Mouse (Mus musculus) B cell, adult 2 months (primary cell): ENCODE measurements around the gene Lztfl1.
A peak's percentile ranks its signal among the peaks of the same experiment; 100 is the strongest.
"Not testable (repeated sequence)": the region's sequence is repeated elsewhere in the genome, so short reads cannot be mapped to it uniquely, and the experiment has no call there.

Experiments
- DNase-seq, 2 experiments: peaks; one replicate each; pipeline ENCODE4 v3.0.0; 2022

The Lztfl1 gene

DNA sequence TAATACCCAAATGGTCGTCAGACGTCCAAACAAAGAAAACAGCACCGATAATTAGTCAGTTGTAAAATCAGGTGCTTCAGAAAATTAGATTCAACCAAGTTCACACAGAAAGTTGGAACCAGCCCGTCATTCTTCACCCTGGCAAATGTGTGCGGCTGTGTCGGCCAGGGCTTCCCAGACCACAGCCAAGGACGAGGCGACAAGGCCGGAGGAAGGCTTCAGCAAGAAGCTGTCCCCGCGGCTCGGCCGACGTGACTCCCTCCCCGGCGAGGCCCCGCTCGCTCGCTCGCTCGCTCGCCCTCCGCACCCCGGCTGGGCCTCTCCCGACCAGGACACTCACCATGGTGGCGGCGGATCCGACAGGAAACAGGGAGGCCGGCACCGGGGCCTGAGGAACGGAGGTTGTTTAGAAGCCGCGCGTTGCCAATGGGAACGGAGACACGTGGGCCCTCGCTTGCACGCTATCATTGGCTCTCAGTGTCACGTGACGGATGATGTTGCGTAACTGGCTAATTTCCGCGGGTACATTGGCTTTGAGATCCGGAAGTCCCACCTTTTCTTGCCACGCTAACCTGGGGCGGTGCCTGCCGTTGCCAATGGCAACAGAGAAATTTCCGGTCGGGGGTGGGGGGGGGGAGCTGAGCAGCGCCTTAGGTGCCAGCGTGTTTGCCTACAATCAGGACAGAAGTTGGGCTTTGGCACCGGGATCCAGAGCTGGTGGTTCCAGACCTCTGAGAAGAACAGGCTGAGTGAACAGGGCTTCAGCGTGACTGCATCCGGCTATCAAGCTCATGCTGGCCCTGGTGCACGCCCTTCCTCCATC is at the start of gene Lztfl1:
TSS of gene Lztfl1 (minus strand) at position 512 of the 823 bp plus-strand sequence.
- DNase-seq: peak; percentile 90 to 93

DNA sequence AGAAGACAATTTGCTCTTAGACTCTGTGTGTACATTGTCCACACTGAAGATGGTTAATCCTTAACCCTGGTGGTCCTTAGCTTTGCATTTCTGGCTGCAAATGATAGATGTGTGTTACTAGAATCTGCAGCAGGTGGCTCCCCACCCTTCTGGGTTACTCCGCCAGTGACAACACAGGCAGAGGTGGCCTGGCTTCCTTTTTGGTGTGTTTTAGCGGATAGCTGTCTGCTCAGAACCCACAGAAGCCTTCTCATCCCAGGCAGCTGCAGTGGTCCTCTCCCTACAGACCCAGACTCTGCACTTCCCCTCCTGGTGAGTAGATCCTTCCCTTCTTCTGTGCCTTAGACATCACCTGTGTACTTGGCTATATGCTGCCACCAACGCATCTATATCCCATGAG is 49.5 kb upstream of the Lztfl1 start:
- DNase-seq: no peak

DNA sequence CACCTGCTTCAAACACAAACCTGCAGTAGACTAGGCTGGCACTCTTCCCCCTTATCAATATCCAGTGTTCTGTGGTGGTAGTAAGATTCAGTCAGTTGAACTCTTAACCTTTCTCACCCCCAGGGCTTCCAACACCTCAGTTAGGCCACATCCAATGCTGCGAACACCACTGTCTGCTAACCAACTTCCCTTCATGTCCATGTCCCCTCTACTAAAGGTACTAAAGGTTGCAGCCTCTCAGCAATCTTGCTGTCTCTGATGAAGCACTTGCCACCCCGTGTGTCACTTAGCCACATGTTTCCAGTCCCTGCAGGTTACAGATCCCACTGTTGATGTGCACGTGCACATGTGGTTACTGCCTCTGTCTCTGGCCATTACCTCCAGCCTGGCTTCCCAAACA is 46.3 kb upstream of the Lztfl1 start:
- peak in 1 of 2 experiments; percentile 20 for DNase-seq

DNA sequence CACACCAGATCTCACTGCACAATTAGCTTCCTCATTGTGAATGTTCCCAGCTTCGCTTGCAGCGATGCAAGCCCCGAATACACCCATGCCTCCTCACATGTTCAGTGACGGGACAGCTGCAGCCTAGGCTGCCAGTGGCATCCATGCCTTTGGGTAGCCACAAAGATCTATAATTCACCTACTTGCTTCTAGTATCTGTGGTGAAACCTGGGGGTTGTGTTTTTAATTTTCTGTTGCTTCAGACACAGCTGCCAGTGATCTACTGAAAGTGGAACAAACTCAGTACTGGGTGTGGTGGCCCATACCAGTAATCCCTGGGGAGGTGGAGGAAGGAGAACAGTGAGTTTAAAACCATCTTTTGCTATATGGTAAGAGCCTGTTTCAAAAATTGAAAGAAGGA is 45.4 kb upstream of the Lztfl1 start:
- peak; percentile 69 to 71 for DNase-seq

DNA sequence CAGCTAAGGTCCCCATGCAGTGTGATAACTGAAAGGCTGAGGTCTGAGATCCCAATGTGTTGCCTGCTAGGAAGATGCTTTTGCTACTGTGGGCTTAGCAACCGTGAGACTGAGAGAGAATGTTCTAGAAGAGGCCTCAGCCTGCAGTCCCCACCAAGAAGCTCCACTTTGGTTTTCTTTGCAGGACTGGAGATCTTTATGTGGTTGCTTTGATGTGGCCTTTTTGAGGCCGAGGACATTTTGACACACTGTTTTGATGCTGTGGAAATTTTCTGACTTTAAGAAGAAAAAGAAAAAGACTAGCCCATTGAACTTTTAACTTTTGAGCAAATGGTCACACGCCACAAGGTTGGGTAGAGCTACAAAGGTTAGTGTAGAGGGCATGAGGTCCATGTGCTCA is 43.3 kb upstream of the Lztfl1 start:
- no peak for DNase-seq

DNA sequence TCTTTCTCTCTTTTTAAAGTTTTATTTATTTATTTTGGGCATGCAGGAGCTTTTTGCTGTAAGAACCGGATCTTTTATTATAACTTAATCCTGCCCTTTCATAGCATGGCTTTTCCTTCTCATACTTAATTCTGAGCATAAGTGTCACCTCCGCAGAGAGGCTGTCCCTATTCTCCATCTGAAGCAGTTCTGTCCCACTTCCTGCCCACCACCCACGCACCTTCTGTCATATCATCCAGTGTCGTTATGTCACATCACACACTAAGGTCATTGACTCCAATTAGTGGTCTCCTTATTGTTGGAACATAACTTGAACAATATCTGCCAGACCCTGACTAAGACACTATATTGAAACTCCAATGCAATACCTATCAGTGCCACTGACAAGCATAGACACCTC is 41.1 kb upstream of the Lztfl1 start:
- peak in 1 of 2 experiments; percentile 1 for DNase-seq

DNA sequence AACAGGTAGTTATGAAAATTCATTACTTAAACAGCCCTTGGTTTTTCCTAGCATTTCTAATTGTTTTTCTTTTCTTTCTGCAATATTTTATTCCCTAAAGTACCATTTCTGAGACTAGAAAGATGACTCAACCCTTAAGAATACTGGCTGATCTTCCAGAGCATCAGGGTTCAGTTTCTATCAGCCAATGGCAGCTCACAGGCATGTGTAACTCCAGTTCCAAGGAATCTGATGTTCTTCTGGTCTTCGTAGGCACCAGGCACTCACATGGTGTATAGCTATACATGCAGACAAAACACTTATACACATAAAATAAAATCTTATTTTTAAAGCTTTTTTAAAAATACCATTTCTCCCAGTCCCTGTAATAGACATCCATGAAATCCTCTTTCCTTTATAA is 40.7 kb upstream of the Lztfl1 start:
- DNase-seq: no peak

DNA sequence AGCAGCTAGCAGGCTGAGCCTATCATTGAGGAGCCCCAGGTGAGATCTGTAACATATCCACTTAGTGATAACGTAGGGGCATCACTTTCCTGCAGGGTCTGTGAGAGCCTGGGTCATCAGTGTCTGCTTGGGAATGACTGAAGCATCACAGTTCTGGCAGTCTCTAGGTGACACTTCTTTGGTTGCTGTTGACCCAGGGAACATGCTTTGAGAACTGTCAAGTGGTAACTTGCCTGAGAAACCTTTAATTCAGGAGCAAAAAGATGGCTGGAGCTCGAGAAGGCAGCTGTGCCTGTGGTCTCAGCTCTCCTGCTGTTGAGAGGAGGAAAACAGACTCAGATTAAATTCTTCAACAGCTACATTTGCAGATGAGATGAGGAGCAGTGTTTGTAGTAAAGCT is 39.8 kb upstream of the Lztfl1 start:
- peak in 1 of 2 experiments; percentile 0 for DNase-seq

DNA sequence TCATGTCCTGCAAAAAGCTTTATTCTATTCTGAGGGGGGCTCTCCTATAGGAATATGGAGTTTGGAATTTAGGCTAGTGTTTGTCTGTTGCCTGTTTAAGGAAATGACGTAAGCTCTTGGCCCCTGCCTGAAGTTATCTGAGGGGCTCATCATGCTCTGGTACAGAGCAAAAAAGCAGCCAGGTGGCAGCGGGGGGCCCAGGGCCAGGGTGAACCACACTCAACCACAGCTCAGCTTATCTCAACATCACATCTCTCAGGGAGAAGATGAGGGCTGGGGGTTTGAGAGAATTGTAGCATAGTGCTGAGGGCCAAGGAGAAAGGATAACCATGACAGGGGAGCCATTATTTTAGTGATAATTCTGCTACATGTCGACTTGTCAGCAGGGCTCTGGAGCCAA is 39.3 kb upstream of the Lztfl1 start:
- DNase-seq: peak in 1 of 2 experiments; percentile 1

DNA sequence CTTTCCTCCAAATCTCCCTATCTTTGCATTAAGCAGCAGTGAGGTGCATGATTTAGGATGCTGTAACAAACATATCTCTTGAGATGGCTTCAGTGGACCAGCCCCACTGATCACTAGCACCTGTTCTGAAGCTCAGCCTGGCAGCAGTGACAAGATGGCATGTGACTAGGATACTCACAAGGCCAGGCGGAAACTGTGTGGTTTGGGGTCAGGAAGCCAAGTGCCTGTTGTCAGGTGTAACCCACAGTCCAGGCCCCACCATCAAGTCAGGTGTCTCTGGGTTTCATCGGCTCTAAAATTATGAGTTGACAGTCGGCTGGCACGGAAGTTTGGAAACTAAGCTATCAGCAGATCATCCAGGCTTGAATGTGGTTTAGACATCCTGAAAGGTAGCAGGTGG is 36.8 kb upstream of the Lztfl1 start:
- DNase-seq: peak; percentile 85 to 90

DNA sequence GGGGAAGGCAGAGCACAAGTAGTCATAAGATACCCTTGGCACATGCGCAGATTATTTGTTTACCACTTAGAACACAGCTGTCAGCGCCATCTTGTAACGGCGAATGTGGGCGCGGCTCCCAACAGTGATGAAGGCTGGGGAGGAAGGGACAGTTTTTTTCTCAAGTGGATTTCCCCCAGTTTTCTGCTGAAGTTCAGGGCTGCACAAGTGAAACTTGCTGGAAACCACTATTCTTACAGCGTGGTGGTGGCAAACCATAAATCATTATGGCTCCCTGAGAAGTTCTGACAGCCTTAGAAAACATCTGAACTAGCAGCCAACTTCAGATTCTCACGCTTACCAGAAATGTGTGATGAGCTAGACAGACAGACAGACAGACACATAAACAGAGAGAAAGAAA is 32.2 kb upstream of the Lztfl1 start:
- DNase-seq: not testable (repeated sequence)

DNA sequence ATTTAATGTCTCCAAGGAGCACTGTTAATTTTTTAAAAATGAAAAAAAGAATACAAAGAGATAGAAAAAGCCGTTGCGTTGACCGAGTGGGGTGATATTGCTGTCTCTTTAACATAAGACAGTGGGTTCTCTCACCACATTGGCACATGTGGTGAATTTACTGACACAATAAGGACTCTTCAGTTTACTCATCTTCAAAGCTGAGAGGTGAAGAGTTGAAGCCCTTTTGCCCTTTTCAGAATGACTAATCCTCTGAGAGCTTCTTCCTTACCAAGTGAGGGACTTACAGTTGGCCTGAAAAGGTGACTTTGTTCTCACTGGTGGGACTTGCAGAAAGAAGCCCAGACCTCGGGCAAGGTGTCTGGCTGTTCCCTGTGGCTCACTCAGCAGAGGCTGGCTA is 23.3 kb upstream of the Lztfl1 start:
- no peak for DNase-seq

DNA sequence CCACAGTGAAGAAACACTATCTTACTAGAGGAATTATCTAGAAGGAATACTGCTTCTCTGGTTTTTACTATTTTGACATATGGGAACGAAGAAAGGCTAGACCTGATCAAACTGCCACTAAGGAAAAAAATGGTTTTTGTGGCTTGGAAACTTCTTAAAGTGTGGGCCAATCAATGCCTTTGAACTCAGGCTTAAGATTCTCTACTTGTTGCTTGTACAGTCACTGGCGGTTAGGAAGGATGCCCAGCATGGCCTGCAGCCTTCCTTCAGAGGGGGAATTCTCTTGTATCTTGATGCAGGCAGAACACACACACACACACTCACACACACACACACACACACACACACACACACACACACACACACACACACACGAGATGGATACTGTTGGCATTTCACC is 16.6 kb upstream of the Lztfl1 start:
- DNase-seq: no peak

DNA sequence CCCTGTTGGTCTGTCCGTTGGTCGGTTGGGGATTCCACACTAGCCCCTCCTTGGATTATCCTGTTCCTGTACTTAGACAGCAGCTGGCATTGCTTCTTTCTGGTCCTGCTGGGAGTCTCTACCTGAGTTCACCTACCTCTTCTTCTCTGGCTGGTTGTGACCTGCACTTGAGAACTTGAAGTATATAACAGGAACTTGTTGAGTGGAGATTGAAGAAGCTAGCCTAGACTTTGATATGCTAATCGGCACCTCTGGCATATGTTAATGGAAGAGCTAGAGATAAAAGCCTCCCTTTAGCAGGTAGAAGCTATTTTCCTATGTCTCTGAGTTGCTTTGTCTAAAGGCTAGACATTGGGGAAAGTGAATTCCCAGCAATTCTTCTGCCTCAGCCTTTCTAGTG is 13.8 kb upstream of the Lztfl1 start:
- no peak for DNase-seq

DNA sequence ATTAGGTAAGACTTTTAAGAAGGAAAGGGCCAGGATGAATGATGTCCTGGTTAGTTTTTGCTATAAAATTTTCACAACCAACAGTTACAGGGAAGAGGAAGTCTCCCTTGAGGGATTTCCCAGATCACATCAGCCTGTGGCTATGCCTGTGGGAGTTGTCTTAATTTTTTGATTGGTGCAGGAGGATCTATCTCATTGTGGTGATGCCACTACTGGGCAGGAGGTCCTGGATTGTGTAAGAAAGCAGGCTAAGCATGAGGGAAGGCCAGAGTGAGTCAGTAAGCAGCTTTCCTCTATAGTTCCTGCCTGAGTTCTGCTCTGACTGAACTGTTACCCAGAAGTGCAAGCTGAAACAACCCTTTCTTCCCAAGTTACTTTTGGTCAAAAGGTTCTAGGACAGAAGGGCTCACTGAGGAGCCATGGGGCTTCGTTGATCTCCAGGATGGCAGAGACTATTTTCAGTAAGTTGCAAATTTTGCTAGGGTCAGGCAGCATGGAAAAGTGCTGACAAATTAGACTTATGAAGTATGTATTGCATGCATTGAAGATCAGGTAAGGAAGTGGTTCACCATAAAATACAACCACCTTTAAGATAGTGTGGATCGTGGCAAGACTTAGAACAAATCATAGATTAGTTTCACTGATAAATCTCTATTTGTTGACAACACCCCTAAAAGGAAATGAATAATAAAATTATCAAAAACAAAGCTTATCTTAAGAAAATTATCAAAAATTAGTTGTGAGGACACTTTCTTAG is 5.4 kb upstream of the Lztfl1 start:
- no peak for DNase-seq

DNA sequence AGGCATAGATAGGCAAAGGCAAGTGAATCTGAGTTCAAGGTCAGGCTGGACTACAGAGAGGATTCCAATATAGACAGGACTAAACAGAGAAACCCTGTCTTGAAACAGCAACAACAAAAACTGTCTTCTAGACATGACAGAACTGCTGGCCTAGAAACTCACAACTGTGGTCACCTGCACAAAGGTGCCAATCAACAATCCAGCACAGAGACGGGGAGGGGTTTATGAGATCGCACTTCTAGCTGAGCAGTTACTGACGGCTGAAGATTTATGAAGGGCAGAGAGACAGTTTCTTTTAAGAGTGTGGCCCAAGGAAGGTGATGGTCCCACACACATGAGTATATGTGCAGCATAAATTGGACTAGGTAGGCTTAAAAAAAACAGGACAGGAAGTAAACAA is 1.2 kb downstream of the Lztfl1 start:
- peak in 1 of 2 experiments; percentile 20 for DNase-seq

DNA sequence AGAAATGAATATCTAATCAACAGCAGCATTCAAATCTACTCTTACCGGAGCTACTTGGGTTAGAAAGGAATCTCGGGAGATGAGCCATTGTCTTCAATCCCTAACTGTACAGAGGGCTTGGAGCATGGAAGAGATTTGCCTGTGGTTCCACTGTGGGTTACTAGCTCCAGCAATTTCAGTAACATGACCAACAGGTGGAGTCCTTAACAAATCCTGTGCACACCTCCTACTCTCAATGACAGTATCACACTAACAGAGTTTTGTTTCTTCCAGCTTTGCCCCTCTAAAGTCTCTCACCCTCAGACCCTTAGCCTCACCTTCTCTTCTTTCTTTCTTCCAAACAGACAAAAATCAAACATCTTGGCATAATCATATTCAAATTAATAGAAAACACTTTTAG is 4.4 kb downstream of the Lztfl1 start:
- no peak for DNase-seq

DNA sequence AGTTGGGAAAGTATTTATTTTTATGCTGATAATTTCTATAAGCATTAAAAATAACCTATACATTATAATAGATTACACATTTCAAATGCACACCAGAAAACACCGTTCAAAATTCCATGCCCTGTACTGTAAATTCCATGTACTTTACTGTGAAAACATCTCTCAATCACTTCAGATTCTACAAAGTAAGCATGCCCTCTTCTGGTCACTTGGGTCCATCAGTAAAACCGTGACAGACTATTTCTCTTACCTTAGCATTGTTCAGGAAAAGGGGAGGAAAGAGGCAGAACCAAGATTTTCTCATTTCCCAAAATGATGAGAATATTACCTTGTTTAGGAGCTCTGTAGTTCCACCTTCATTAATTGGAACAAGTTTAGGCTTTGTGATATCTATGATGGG is 8.3 kb downstream of the Lztfl1 start:
- no peak for DNase-seq

DNA sequence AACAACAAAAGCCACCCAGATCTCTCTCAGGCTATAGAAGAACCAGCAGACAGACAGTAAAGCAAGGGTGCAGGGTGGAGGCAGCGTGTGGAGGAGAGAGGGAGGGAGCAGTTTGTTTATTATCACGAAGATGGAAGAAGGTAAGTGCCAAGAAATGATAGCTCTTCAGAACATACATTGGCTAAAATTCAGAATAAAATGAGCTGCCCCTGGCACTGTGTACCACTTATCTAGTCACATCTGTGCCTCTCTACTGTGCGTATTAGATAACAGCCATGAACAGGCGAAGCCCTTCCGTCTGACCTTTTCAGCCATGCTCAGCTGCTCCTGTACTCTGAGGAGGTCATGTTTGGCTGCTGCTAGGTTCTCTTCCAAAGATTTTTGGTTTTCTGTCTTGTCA is 15.7 kb downstream of the Lztfl1 start:
- no peak for DNase-seq

DNA sequence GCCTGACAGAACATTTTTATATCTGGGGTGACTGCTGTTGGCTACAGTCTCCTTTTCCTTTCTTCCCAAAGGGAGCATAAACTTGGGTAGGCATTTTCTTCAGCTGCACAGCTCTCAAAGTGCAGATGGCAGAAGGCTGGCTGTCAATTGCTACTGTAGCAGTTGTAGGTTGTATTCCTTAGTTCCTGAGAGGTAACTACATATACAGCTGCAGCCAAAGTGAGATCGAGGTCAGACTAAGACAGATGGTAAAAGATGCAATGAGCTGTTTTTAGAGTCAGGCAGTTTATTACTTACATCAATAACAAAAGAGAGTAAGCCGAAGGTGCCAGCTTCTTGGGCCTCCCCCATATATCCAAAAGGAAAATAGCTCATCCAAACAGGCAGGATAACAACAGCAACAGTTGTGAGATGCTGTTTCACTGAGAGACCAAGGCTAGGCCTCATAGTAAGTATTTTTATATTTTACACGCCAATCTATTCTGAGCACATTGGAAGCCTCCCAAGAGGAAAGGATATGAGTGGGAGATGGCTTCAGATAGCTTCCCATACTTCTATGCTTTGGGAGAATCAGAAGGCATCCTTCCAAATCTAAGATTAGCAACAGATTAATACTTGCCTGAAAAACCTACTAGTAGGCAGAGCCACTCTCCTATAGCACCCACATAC is 21.7 kb downstream of the Lztfl1 start:
- no peak for DNase-seq

DNA sequence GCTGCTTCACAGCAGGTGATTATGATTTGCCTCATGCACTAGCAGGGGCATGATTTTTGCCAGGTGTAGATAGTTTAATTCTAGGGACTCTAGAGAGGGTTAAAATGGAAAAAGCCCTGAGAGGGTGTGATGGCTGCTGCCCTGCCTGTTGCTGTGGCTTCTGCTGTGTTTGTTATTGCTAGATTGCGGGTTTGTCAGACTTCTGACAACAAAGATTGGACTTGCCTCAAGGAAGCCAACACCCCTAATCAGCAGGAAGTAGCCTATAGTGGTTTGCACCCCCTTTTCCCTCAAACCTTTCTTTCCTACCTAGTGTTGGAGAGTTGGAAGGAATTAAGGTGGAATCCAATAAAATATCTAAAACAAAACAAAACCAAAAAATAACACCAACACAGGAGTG is 29.3 kb downstream of the Lztfl1 start:
- DNase-seq: no peak

DNA sequence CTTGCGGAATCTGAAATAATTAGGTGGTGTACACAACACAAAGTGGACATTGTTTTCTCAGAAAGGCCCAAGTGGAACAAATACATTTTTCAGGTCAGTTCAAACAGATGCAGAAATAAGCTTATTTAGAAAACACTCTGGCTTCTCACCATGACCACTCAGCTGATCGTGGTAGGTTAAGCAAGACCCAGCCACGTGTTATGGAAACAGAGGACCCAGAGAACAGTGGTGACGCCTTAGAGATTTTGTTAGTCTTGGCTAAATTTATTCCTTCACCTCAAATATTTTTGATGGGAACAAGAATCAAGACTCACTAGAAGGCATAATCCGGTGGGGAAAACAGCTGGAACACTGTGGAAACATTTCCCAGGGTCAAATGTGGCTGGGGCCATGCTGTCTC is 31.3 kb downstream of the Lztfl1 start:
- DNase-seq: no peak

DNA sequence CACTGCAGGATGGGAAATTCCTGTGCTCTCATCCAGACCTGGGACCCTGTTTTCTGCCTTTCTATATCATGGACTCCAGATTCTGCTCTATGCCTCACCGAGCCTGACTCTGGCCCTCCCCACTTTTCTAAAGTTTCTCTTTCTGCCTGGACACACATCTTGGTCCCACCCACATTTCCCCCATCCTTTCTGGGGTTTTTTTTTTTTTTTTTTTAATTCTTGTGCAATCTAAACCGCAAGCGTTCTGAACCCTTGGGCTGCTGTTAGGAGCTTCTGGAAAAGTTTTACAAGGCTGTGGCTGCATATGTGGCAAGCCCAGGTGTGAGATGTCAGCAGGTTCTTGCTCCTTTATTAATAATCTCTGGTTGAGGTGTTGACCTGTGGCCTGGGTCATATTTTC is 33.8 kb downstream of the Lztfl1 start:
- no peak for DNase-seq

DNA sequence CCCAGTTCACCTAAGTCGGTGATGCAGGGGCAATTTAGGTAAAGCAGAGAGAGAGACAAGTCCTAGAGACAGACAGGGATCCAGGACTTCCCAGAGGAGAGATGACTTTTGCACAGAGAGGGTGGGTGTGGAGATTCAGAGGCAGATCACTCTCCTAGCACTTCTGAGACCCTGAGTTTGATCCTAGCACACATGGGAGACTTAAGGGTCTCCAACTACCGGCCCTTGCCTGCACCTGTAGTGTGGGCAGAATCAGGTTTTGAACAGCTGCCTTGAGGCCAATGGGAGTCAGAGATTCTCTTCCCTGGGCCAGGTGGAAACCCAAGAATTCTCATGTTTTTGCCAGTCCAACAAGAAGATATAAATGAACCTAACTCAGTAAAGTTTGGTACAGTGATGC is 38.3 kb downstream of the Lztfl1 start:
- no peak for DNase-seq
